Mouse (Mus musculus): ENCODE measurements around the gene Fbxw5. TPM values are rescaled to one million over a fixed set of nuclear protein-coding genes. Genes with fewer than 3 reads are reported as not detected.

The Fbxw5 gene
- polyA plus RNA-seq, 1 experiment, result not detected

DNA sequence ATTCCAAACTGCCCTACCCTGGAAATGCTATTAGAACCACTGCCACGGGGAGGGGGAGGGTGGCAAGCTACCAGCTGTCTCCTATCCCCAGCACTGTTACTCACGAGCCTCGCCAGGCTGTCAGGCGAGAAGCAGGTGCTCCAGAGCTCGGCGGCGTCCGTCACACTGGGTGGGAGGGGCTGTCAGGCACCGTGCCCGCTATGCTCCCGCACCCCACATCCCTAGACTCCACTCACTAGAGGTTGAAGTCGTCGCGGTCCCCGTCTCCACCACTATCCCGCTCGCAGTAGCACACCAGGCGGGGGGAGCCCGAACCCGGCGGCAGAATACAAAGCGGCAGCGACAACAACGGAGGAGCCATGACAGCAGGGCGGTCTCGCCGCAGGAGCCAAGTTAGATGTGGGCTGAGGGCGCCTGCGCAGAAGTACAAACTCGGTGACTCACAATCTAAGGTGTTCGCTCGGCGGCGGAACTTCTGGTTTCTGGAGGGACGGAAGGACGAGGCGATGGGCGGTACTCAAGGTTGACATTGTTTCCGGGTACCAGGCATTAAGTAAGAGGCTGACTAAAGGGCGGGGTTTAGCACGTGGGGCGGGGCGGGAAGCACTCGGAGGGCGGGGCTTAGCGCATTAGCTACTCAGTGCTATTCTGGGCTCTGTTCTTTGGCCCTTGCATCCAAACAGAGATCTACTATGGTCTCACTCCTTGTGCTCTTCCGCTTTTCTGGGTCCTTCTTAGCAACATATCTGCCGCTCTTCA, 39.8 kb upstream of the Fbxw5 start, which contains the start of gene Paxx:
TSS of gene Paxx (minus strand) at position 544 of the 759 bp plus-strand sequence.
- TF ChIP-seq CTCF (IDR thresholded peaks at IDR 0.05; ENCODE audit: insufficient read depth, low read depth, low read length), result no peak
- peak; percentile 58; the same call in 1 of the 2 replicates for TF ChIP-seq POLR2A (IDR thresholded peaks at IDR 0.05; ENCODE audit: insufficient read depth, low read depth, low read length)
- Histone ChIP-seq H3K27ac (ENCODE audit: insufficient read depth, low read depth, low read length) (peak within 1 kb of the TSS; percentile 91), H3K4me3 (ENCODE audit: insufficient read depth, low read depth, low read length) (peak within 1 kb of the TSS; percentile 86), H3K4me1 (ENCODE audit: control insufficient read depth, insufficient read depth, low read length) (peaks cover 21% of the 10 kb centered on the region)
- WGBS, result 1% methylated on average over 48 of the region's 48 CpGs

DNA sequence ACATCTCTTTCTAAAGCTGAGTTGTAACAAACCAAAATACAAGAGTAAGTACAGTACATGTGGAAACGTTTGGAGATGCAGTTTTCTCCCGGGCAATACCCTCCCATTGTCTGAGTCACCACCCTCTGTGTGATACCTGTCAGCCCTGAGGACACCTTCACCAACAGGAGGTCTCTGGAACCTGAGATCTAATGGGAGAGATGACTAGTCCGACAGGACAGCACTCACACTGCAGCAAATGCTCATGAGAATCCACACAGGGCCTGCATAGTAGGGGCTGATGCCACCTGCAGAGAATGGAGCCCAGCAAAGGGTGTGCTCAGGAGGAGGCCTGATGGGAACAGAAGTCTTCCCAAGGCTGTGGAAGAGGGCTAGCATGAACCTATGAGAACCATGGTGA, 39.1 kb upstream of the Fbxw5 start:
- Histone ChIP-seq H3K27ac (ENCODE audit: insufficient read depth, low read depth, low read length) (peak overlapping the region; percentile 84), H3K4me1 (ENCODE audit: control insufficient read depth, insufficient read depth, low read length) (peaks cover 21% of the 10 kb centered on the region), H3K4me3 (ENCODE audit: insufficient read depth, low read depth, low read length) (peak overlapping the region; percentile 86)
- 9% methylated on average over 3 of the region's 3 CpGs for WGBS
- TF ChIP-seq CTCF (IDR thresholded peaks at IDR 0.05; ENCODE audit: insufficient read depth, low read depth, low read length) (no peak), POLR2A (IDR thresholded peaks at IDR 0.05; ENCODE audit: insufficient read depth, low read depth, low read length) (no peak)

DNA sequence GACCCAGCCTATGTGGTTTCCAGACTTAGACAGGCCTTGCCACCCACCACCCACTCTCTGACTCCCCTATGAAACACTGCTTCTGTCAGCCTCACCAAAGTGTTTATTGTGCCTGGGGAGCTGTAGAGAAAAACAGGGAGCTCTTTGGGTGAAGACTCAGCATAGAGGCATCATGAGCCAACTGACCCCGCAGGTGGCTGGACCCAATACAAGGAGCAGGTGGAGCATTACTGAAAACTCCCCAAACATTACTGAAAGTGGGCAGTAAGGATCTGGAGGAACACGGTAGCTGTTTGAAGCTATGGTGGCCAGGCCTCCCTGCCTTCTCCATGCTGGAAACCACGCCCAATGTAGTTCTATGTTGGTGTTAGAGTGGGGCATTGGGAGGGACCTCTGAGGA, 36.9 kb upstream of the Fbxw5 start:
- TF ChIP-seq CTCF (IDR thresholded peaks at IDR 0.05; ENCODE audit: insufficient read depth, low read depth, low read length) (no peak), POLR2A (IDR thresholded peaks at IDR 0.05; ENCODE audit: insufficient read depth, low read depth, low read length) (no peak)
- Histone ChIP-seq H3K4me3 (ENCODE audit: insufficient read depth, low read depth, low read length) (no peak overlapping the region), H3K27ac (ENCODE audit: insufficient read depth, low read depth, low read length) (no peak overlapping the region), H3K4me1 (ENCODE audit: control insufficient read depth, insufficient read depth, low read length) (peaks cover 23% of the 10 kb centered on the region)
- 93% methylated on average over 3 of the region's 3 CpGs for WGBS

DNA sequence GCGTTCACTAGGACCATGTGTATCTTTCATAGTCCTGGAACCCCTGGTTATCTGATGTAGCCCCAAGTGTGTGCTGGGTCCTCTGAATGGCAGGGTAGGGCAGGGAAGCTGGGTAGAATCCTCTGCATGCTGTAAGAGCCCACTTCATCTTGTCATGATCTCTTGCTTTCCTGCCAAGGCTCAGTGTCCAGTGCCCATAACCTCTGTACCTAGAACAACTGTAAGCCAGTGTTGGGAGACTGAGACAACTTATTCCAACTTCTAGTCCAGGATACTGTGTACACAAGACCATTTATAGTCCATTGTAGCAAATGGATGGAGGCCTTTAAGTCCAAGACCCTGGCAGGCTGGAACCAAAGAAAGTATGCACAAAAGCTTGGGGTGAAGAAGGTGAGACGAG, 35.3 kb upstream of the Fbxw5 start:
- Histone ChIP-seq H3K27ac (ENCODE audit: insufficient read depth, low read depth, low read length) (no peak overlapping the region), H3K4me1 (ENCODE audit: control insufficient read depth, insufficient read depth, low read length) (peaks cover 27% of the 10 kb centered on the region), H3K4me3 (ENCODE audit: insufficient read depth, low read depth, low read length) (no peak overlapping the region)
- TF ChIP-seq POLR2A (IDR thresholded peaks at IDR 0.05; ENCODE audit: insufficient read depth, low read depth, low read length), result no peak
- 95% methylated on average over 2 of the region's 2 CpGs for WGBS

DNA sequence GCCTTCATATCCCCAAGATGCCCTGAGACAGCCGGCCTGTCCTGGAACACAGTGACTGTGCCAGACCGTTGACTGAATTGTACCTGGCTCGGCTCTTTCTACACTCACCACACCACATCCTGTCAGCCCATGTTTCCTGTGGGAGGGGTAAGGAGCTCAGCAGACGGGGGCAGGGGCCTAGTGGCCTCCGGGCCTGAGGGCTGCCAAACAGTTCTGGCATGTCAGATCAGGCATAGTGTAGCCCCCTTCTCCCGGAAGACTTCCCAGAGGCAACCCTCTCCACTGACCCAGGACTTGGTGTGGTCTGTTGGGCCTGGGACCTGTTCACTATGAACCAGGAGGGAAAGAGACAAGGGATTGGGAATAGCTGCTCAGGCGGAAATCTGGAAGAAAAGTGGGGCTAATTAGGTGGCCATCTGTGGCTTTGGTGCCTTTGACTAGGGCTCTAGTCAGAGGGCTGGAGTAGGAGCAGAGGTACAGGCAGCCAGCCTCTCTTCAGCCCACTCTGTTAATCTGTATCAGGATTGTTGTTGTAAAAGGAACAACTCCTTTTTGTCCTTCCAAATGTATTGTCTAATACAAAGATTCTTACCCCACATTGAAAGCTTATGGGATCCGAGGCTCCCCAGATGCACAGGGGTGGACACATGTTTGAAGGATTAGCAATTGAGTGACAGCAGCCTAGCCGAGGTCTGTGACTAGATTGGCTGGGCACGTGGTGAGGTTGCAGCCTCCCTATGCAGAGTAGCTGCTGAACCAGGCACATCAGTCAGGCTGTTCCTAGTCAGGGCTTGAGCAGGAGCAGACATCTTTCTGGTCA, 34.5 kb upstream of the Fbxw5 start:
- Histone ChIP-seq H3K4me1 (ENCODE audit: control insufficient read depth, insufficient read depth, low read length) (peaks cover 24% of the 10 kb centered on the region), H3K4me3 (ENCODE audit: insufficient read depth, low read depth, low read length) (no peak overlapping the region), H3K27ac (ENCODE audit: insufficient read depth, low read depth, low read length) (no peak overlapping the region)
- WGBS, result 56% methylated on average over 10 of the region's 10 CpGs
- no peak for TF ChIP-seq POLR2A (IDR thresholded peaks at IDR 0.05; ENCODE audit: insufficient read depth, low read depth, low read length)
- TF ChIP-seq CTCF (IDR thresholded peaks at IDR 0.05; ENCODE audit: insufficient read depth, low read depth, low read length), result no peak

DNA sequence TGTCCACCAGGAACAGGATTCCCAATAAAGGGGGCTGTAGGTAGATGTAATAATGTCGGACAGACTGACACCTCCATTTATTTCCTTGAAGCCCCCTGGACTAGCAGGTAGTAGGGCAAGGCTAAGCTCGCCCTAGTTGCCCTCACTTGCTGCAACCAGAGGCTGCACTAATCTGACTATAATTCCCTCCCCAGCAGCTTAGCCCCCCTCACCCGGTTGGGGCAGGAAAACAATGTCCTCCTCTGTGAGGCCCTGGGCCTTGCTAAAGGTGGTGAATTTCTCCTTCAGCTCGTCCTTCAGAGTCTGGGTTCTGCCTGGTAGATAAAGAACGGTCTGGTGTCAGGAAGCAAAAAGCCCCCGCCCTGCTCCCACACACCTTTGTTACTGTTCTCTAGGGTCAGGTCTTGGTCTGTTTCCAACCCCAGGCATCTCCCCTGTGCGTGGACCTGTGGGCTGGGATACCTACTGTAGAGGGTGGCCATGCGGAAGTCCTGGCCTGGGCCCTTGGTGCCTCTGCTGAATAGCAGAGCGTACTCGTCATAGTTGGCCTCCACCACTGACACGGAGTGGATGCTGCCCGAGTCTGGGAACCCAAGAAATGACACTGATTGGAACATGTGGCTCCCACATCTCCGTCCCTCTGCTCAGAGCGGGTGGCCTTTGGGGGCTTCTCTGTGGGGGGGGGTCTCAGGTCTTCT, 32.8 kb upstream of the Fbxw5 start:
- TF ChIP-seq CTCF (IDR thresholded peaks at IDR 0.05; ENCODE audit: insufficient read depth, low read depth, low read length) (no peak), POLR2A (IDR thresholded peaks at IDR 0.05; ENCODE audit: insufficient read depth, low read depth, low read length) (no peak)
- H3K4me3 ChIP-seq (ENCODE audit: insufficient read depth, low read depth, low read length), result no peak overlapping the region
- 0 out of 2 replicates have a peak overlapping the region, but pooled peaks have one; percentile 16 for H3K27ac ChIP-seq (ENCODE audit: insufficient read depth, low read depth, low read length)
- WGBS, result 78% methylated on average over 14 of the region's 14 CpGs
- peaks cover 19% of the 10 kb centered on the region for H3K4me1 ChIP-seq (ENCODE audit: control insufficient read depth, insufficient read depth, low read length)

DNA sequence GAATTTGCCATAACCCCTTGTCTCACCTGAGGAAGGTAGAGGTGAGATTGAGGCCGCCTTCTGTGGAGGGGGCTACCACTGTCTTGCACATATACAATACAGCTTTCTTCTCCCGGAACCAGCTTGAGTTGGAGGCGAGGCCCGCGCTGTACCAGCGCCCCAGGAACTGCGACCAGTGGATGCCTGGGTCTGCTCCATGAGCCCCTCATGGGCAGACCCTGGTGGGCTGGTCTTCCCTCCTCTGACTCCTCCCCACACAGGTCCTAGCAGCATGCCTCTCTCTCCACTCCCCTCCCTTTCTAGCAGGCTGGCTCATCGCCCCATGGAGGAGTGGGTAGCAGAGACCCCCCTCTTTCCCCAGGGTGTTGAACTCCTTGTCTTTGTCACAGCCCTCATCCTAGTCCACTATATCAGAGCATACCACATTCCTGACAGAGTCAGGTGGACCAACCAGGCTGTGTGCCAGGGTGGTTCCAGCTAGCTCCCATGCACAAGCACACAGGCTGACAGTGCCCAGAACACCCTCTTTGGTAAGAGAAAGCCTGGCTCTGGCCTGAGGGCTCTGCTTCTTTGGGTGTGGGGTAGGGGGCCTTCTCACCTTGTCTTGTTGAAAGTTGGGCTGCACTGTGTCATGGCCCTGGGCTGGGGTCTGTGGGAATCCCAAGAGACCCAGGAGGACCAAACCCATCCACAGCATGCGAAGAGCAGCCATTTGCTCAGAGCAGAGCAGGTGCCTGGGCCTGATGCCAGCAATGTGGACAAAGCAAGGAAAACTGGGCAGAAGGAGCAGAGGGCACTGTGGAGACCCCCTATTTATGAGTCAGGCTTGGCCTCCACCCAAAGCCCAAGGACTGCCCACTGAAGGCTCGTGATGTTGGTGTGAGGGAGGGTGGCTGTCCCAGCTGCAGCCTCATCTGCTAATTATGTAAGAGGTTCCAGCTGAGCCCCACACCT, 31.3 kb upstream of the Fbxw5 start:
- peaks cover 22% of the 10 kb centered on the region for H3K4me1 ChIP-seq (ENCODE audit: control insufficient read depth, insufficient read depth, low read length)
- WGBS, result 70% methylated on average over 10 of the region's 10 CpGs
- TF ChIP-seq POLR2A (IDR thresholded peaks at IDR 0.05; ENCODE audit: insufficient read depth, low read depth, low read length) (0 out of 2 replicates have a peak, but pooled peaks have one; percentile 21), CTCF (IDR thresholded peaks at IDR 0.05; ENCODE audit: insufficient read depth, low read depth, low read length) (no peak)
- H3K27ac ChIP-seq (ENCODE audit: insufficient read depth, low read depth, low read length), result peak overlapping the region; percentile 72
- H3K4me3 ChIP-seq (ENCODE audit: insufficient read depth, low read depth, low read length), result peak overlapping the region; percentile 8

DNA sequence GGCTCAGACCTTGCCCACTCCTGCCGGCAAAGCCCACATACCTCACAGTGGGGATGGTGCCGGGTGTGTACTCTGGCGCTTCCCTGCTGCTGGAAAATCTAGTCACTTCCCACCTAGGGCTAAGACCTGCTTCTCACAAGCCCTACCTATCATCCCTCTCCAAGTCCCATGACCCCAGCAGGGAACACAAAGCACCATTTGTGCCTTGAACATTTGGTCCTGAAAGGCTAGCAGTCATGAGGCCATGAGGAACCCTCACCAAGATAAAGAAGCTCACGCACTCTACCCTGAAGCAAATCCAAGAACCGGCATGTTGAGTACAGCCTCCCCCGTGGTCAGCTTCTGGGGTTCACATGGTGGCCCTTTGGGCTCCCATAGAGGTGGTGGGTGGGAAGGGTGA, 30.6 kb upstream of the Fbxw5 start, which contains the start of gene Ptgds:
TSS of gene Ptgds (minus strand) at position 78 of the 400 bp plus-strand sequence.
- Histone ChIP-seq H3K4me3 (ENCODE audit: insufficient read depth, low read depth, low read length) (peak within 1 kb of the TSS; percentile 8), H3K27ac (ENCODE audit: insufficient read depth, low read depth, low read length) (peak within 1 kb of the TSS; percentile 72), H3K4me1 (ENCODE audit: control insufficient read depth, insufficient read depth, low read length) (peaks cover 22% of the 10 kb centered on the region)
- TF ChIP-seq POLR2A (IDR thresholded peaks at IDR 0.05; ENCODE audit: insufficient read depth, low read depth, low read length) (no peak), CTCF (IDR thresholded peaks at IDR 0.05; ENCODE audit: insufficient read depth, low read depth, low read length) (0 out of 2 replicates have a peak, but pooled peaks have one; percentile 10)
- 41% methylated on average over 6 of the region's 6 CpGs for WGBS

Data from olfactory bulb, adult 2 months (tissue).